Mouse (Mus musculus) hindlimb bud, embryonic 11.5 days (tissue): ENCODE results near the gene Calml4.
"Not testable (repeated sequence)": the region's sequence is repeated elsewhere in the genome, so short reads cannot be mapped to it uniquely, and the experiment has no call there.

Source experiments
- DNase-seq: peaks from one replicate; pipeline ENCODE4 v3.0.0-alpha.2; 2012; ENCODE audit warnings: low read depth, low spot score; ENCODE audit errors: extremely low spot score

Gene Calml4

GRCm38 (mm10) chr9:62834906-62835305 lies 23.0 kb upstream of the Calml4 start:
- no peak for DNase-seq

- no peak for DNase-seq
These were observed 22.0 kb upstream of the Calml4 start for GRCm38 (mm10) chr9:62835705-62836446.

- no peak for DNase-seq
These were observed 20.3 kb upstream of the Calml4 start for GRCm38 (mm10) chr9:62837611-62838010.

- DNase-seq, result no peak
These were observed 19.8 kb upstream of the Calml4 start for GRCm38 (mm10) chr9:62838146-62838505.

GRCm38 (mm10) chr9:62838506-62839171 lies 19.2 kb upstream of the Calml4 start, which contains the start of gene Cln6:
Gene Cln6, plus strand, starts transcription at chr9:62838785.
- DNase-seq, result no peak

- no peak for DNase-seq
These were observed 18.6 kb upstream of the Calml4 start for GRCm38 (mm10) chr9:62839172-62839770.

GRCm38 (mm10) chr9:62843356-62844024 lies 14.4 kb upstream of the Calml4 start:
- no peak for DNase-seq

- no peak for DNase-seq
These were observed 13.4 kb upstream of the Calml4 start for GRCm38 (mm10) chr9:62844461-62844860.

GRCm38 (mm10) chr9:62847694-62848093 lies 10.2 kb upstream of the Calml4 start:
- DNase-seq, result peak; percentile 87

- DNase-seq, result no peak
These were observed 9.2 kb upstream of the Calml4 start for GRCm38 (mm10) chr9:62848641-62849040.

- no peak for DNase-seq
These were observed 6.3 kb upstream of the Calml4 start for GRCm38 (mm10) chr9:62851571-62851970.

GRCm38 (mm10) chr9:62854483-62854882 lies 3.4 kb upstream of the Calml4 start:
- no peak for DNase-seq

GRCm38 (mm10) chr9:62857216-62857615 lies 664 bp upstream of the Calml4 start:
- no peak for DNase-seq

- DNase-seq, result peak; percentile 70
These were observed 563 bp downstream of the Calml4 start for GRCm38 (mm10) chr9:62858266-62859019.

GRCm38 (mm10) chr9:62860102-62860501 lies 2.2 kb downstream of the Calml4 start:
- not testable (repeated sequence) for DNase-seq

- DNase-seq, result no peak
These were observed 3.0 kb downstream of the Calml4 start for GRCm38 (mm10) chr9:62860866-62861265.

- DNase-seq, result not testable (repeated sequence)
These were observed 11.4 kb downstream of the Calml4 start for GRCm38 (mm10) chr9:62869236-62869635.

- DNase-seq, result no peak
These were observed 12.8 kb downstream of the Calml4 start for GRCm38 (mm10) chr9:62870728-62871127.

GRCm38 (mm10) chr9:62876966-62877616 lies 19.2 kb downstream of the Calml4 start:
- DNase-seq, result no peak

- DNase-seq, result no peak
These were observed 19.9 kb downstream of the Calml4 start for GRCm38 (mm10) chr9:62877825-62878224.
